Mouse (Mus musculus): ENCODE results near the gene Cd109.

GRCm38 (mm10) chr9:78742012-78742411 is 126.7 kb downstream of the Cd109 start:
- TF ChIP-seq CTCF (IDR thresholded peaks at IDR 0.05; ENCODE audit: extremely low read depth, insufficient read depth, insufficient read length, insufficient replicate concordance), result no peak
- no peak for TF ChIP-seq POLR2A (IDR thresholded peaks at IDR 0.05; ENCODE audit: low read depth, low read length)

Measured in spleen, adult 2 months (tissue).